ENCODE assay signal across 15 mouse cellular contexts in the genomic region with DNA sequence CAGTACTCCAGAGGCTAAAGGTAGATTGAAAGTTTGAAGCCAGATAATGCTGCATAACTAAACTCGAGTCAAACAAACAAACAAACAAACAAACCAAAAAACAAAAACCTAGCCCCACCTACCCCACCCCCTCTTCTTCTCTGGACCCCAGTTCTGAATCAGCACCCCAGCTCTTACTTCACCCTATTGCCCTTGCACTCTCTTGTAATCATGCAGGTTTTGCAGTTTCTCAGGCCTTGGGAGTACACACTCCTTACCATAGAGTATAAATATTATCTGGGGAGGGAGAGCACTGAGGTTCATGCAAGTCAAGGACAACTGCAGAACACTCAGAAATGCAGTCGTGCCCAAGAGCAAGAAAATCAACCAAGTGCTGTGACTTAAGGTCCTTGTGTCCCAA. TPM values are rescaled to one million over a fixed set of nuclear protein-coding genes. Genes with fewer than 3 reads are reported as not detected.
A peak's percentile ranks its signal among the peaks of the same experiment; 100 is the strongest.
DNase-seq lines count a peak whose midpoint lies in the region; ATAC-seq and TF ChIP-seq lines count a peak whose summit lies in the region.
"Had no signal": no experiment of that assay in that cellular context is flagged by ENCODE, and none has a peak within 500 bp of the region (broad histone marks: within the 10 kb centered on the region; RNA-seq: fewer than 3 reads in every experiment).

No protein-coding gene starts in this region.

- TF ChIP-seq CTCF in ES-Bruce4 (IDR thresholded peaks at IDR 0.05; ENCODE audit: low read depth, low read length) = no peak

- 80% methylated on average over 2 of the region's 2 CpGs for WGBS in heart, embryonic 13.5 days
- 95% methylated on average over 2 of the region's 2 CpGs for WGBS in forebrain, embryonic 14.5 days
- WGBS in limb, embryonic 13.5 days = 87% methylated on average over 2 of the region's 2 CpGs

- H3K9me3 ChIP-seq in heart, embryonic 13.5 days = no peaks in the 10 kb centered on the region
- H3K9me3 ChIP-seq in ES-Bruce4 (replicated peaks; ENCODE audit: control insufficient read depth, insufficient read depth, low read length, poor library complexity, severe bottlenecking) = no peaks in the 10 kb centered on the region
- H3K9me3 ChIP-seq in forebrain, embryonic 14.5 days (replicated peaks; ENCODE audit: control insufficient read depth, low read length) = no peaks in the 10 kb centered on the region
- no peaks in the 10 kb centered on the region for H3K9me3 ChIP-seq in limb, embryonic 13.5 days
- H3K9me3 ChIP-seq: stomach, embryonic 15.5 days had no signal

- no peak overlapping the region for H3K4me2 ChIP-seq in heart, embryonic 13.5 days
- peak overlapping the region; percentile 38; the same call in 1 of the 2 replicates for H3K4me2 ChIP-seq in forebrain, embryonic 14.5 days (ENCODE audit: low read length)
- no peak overlapping the region for H3K4me2 ChIP-seq in limb, embryonic 13.5 days (replicated peaks)

- TF ChIP-seq POLR2A in ES-Bruce4 (IDR thresholded peaks at IDR 0.05; ENCODE audit: insufficient read depth, low read length) = no peak

- no peak for ATAC-seq in heart, embryonic 13.5 days (ENCODE audit: extremely low read depth, insufficient number of reproducible peaks, low FRiP score, low TSS enrichment)
- ATAC-seq in forebrain, embryonic 14.5 days = no peak
- ATAC-seq in limb, embryonic 13.5 days (ENCODE audit: low FRiP score, low read depth) = no peak

- peaks cover 23% of the 10 kb centered on the region for H3K4me1 ChIP-seq in heart, embryonic 13.5 days
- H3K4me1 ChIP-seq in ES-Bruce4 (ENCODE audit: control insufficient read depth, insufficient read depth, low read length) = no peaks in the 10 kb centered on the region
- peaks cover 16% of the 10 kb centered on the region for H3K4me1 ChIP-seq in forebrain, embryonic 14.5 days (ENCODE audit: control insufficient read depth, insufficient read depth, low read length)
- H3K4me1 ChIP-seq in limb, embryonic 13.5 days = peaks cover 23% of the 10 kb centered on the region

- H3K36me3 ChIP-seq in heart, embryonic 13.5 days = peaks cover 24% of the 10 kb centered on the region
- peaks cover 5% of the 10 kb centered on the region for H3K36me3 ChIP-seq in ES-Bruce4 (ENCODE audit: control insufficient read depth, insufficient read depth, low read length, poor library complexity, severe bottlenecking)
- H3K36me3 ChIP-seq in forebrain, embryonic 14.5 days (ENCODE audit: control insufficient read depth, insufficient read depth, low read length) = peaks cover 13% of the 10 kb centered on the region; the same call in 1 of the 2 replicates
- H3K36me3 ChIP-seq in limb, embryonic 13.5 days = peaks cover 18% of the 10 kb centered on the region; the same call in 1 of the 2 replicates
- H3K36me3 ChIP-seq: stomach, embryonic 15.5 days had no signal

- DNase-seq in heart, postnatal 25 days (ENCODE audit: low spot score) = no peak
- no peak for DNase-seq in forebrain, embryonic 14.5 days (ENCODE audit: low spot score)
- DNase-seq in thymus, postnatal 25 days = no peak
- DNase-seq in cerebellum, postnatal 14 days = no peak
- no peak for DNase-seq in layer of hippocampus, postnatal 25 days (ENCODE audit: extremely low spot score in 1 of 2, low spot score in 1 of 2)
- DNase-seq: adrenal gland, postnatal 25 days; cerebellum, adult 11-12 months; gastrocnemius, postnatal 10 days; heart, postnatal 4 days had no signal

- no peak overlapping the region for H3K4me3 ChIP-seq in heart, embryonic 13.5 days
- no peak overlapping the region for H3K4me3 ChIP-seq in ES-Bruce4 (ENCODE audit: low read depth, low read length)
- no peak overlapping the region for H3K4me3 ChIP-seq in forebrain, embryonic 14.5 days (ENCODE audit: low read depth, low read length)
- H3K4me3 ChIP-seq in limb, embryonic 13.5 days = no peak overlapping the region
- H3K4me3 ChIP-seq: stomach, embryonic 15.5 days had no signal

- H3K9ac ChIP-seq in heart, embryonic 13.5 days = no peak overlapping the region
- peak overlapping the region; percentile 51 for H3K9ac ChIP-seq in ES-Bruce4 (ENCODE audit: low read depth, poor library complexity, severe bottlenecking)
- no peak overlapping the region for H3K9ac ChIP-seq in forebrain, embryonic 14.5 days (ENCODE audit: low read length)
- no peak overlapping the region for H3K9ac ChIP-seq in limb, embryonic 13.5 days
- H3K9ac ChIP-seq: stomach, embryonic 15.5 days had no signal

- H3K27ac ChIP-seq in heart, embryonic 13.5 days (replicated peaks) = peak overlapping the region; percentile 82; the same call in 1 of the 2 replicates
- H3K27ac ChIP-seq in ES-Bruce4 (ENCODE audit: insufficient read depth, low read length) = no peak overlapping the region
- H3K27ac ChIP-seq in forebrain, embryonic 14.5 days (ENCODE audit: low read depth, low read length) = peak overlapping the region; percentile 99
- peak overlapping the region; percentile 84; the same call in 1 of the 2 replicates for H3K27ac ChIP-seq in limb, embryonic 13.5 days

- TF ChIP-seq EP300 in ES-Bruce4 (IDR thresholded peaks at IDR 0.05; ENCODE audit: insufficient read depth, low read depth, low read length) = no peak

- intact Hi-C loops in heart, postnatal 25 days (cut with DNase I) = no loop called here

- H3K27me3 ChIP-seq in heart, embryonic 13.5 days (replicated peaks) = no peaks in the 10 kb centered on the region
- H3K27me3 ChIP-seq in ES-Bruce4 (ENCODE audit: control insufficient read depth, insufficient read depth, low read length, poor library complexity, severe bottlenecking) = no peaks in the 10 kb centered on the region
- no peaks in the 10 kb centered on the region for H3K27me3 ChIP-seq in forebrain, embryonic 14.5 days (replicated peaks; ENCODE audit: control insufficient read depth, insufficient read depth, low read length)
- H3K27me3 ChIP-seq in limb, embryonic 13.5 days = no peaks in the 10 kb centered on the region
- H3K27me3 ChIP-seq: Patski; stomach, embryonic 15.5 days had no signal

RNA-seq across cellular contexts. Expression of a gene that starts 1.0 kb away (rescaled TPM):
- 459 and 479 TPM in 2 replicates for polyA plus RNA-seq in heart, embryonic 13.5 days (2015; fragmentation: Nextera tagmentation; extraction: Ambion mirVana)
- total RNA-seq in heart, postnatal 25 days (2021) = 100 to 1,000 TPM; 244 to 266 TPM
- 384 and 390 TPM in 2 replicates for polyA plus RNA-seq in ES-Bruce4 (2011; ENCODE audit: insufficient read depth, insufficient read length, low read depth, missing spikeins)
- 446 and 480 TPM in 2 replicates for polyA plus RNA-seq in forebrain, embryonic 14.5 days (2014; fragmentation: Nextera tagmentation; extraction: Ambion mirVana)
- 598 and 608 TPM in 2 replicates for polyA plus RNA-seq in limb, embryonic 13.5 days (2015; fragmentation: Nextera tagmentation; extraction: Ambion mirVana)
- 100 to 1,000 TPM; 191 to 201 TPM for total RNA-seq in layer of hippocampus, postnatal 25 days (2021)

RNA-seq across cellular contexts. Expression of a gene that starts 9.0 kb away (rescaled TPM):
- polyA plus RNA-seq in heart, embryonic 13.5 days (2015; fragmentation: Nextera tagmentation; extraction: Ambion mirVana) = 10.8 and 11.0 TPM in 2 replicates
- total RNA-seq in heart, postnatal 25 days (2021) = 1 to 10 TPM; 3.8 to 4.3 TPM
- 12.8 and 13.8 TPM in 2 replicates for polyA plus RNA-seq in ES-Bruce4 (2011; ENCODE audit: insufficient read depth, insufficient read length, low read depth, missing spikeins)
- 17.3 and 26.1 TPM in 2 replicates for polyA plus RNA-seq in forebrain, embryonic 14.5 days (2014; fragmentation: Nextera tagmentation; extraction: Ambion mirVana)
- 19.5 and 20.7 TPM in 2 replicates for polyA plus RNA-seq in limb, embryonic 13.5 days (2015; fragmentation: Nextera tagmentation; extraction: Ambion mirVana)
- 1 to 10 TPM; 7.7 to 8.7 TPM for total RNA-seq in layer of hippocampus, postnatal 25 days (2021)

RNA-seq across cellular contexts. Expression of a gene that starts 24.3 kb away (rescaled TPM):
- polyA plus RNA-seq in heart, embryonic 13.5 days (2015; fragmentation: Nextera tagmentation; extraction: Ambion mirVana) = 12.7 and 13.8 TPM in 2 replicates
- total RNA-seq in heart, postnatal 25 days (2021) = 10 to 100 TPM; 21.8 to 25.1 TPM
- polyA plus RNA-seq in ES-Bruce4 (2011; ENCODE audit: insufficient read depth, insufficient read length, low read depth, missing spikeins) = 22.3 and 25.5 TPM in 2 replicates
- 18.1 and 18.2 TPM in 2 replicates for polyA plus RNA-seq in forebrain, embryonic 14.5 days (2014; fragmentation: Nextera tagmentation; extraction: Ambion mirVana)
- polyA plus RNA-seq in limb, embryonic 13.5 days (2015; fragmentation: Nextera tagmentation; extraction: Ambion mirVana) = 25.7 and 26.0 TPM in 2 replicates
- 10 to 100 TPM; 33.9 TPM for total RNA-seq in layer of hippocampus, postnatal 25 days (2021)

RNA-seq across cellular contexts. Expression of a gene that starts 30.2 kb away (rescaled TPM):
- 211 and 238 TPM in 2 replicates for polyA plus RNA-seq in heart, embryonic 13.5 days (2015; fragmentation: Nextera tagmentation; extraction: Ambion mirVana)
- total RNA-seq in heart, postnatal 25 days (2021) = 100 to 1,000 TPM; 104 to 108 TPM
- polyA plus RNA-seq in ES-Bruce4 (2011; ENCODE audit: insufficient read depth, insufficient read length, low read depth, missing spikeins) = 177 and 187 TPM in 2 replicates
- polyA plus RNA-seq in forebrain, embryonic 14.5 days (2014; fragmentation: Nextera tagmentation; extraction: Ambion mirVana) = 302 and 334 TPM in 2 replicates
- polyA plus RNA-seq in limb, embryonic 13.5 days (2015; fragmentation: Nextera tagmentation; extraction: Ambion mirVana) = 343 and 345 TPM in 2 replicates
- total RNA-seq in layer of hippocampus, postnatal 25 days (2021) = 100 to 1,000 TPM in 1 of 2 experiments, 10 to 100 TPM in 1; 85.6 to 108 TPM

RNA-seq across cellular contexts. Expression of a gene that starts 31.9 kb away (rescaled TPM):
- 0.51 and 0.57 TPM in 2 replicates for polyA plus RNA-seq in heart, embryonic 13.5 days (2015; fragmentation: Nextera tagmentation; extraction: Ambion mirVana)
- total RNA-seq in heart, postnatal 25 days (2021) = not detected
- polyA plus RNA-seq in ES-Bruce4 (2011; ENCODE audit: insufficient read depth, insufficient read length, low read depth, missing spikeins) = not detected in 2 replicates
- polyA plus RNA-seq in forebrain, embryonic 14.5 days (2014; fragmentation: Nextera tagmentation; extraction: Ambion mirVana) = 0.47 and 0.53 TPM in 2 replicates
- polyA plus RNA-seq in limb, embryonic 13.5 days (2015; fragmentation: Nextera tagmentation; extraction: Ambion mirVana) = 0.78 and 1.1 TPM in 2 replicates
- total RNA-seq in layer of hippocampus, postnatal 25 days (2021) = not detected
- total RNA-seq: adrenal gland, postnatal 25 days; gastrocnemius, postnatal 10 days; heart, postnatal 4 days; layer of hippocampus, adult 18-20 months had no signal
- polyA plus RNA-seq: Patski had no signal
